11 mouse cellular contexts compared by ENCODE assay signal in genomic region chr3:108405536-108406305, GRCm38 (mm10). TPM values are rescaled to one million over a fixed set of nuclear protein-coding genes. Genes with fewer than 3 reads are reported as not detected.
DNase-seq lines count a peak whose midpoint lies in the region; ATAC-seq lines count a peak whose summit lies in the region.
"Had no signal": no experiment of that assay in that cellular context is flagged by ENCODE, and none has a peak within 500 bp of the region (broad histone marks: within the 10 kb centered on the region; RNA-seq: fewer than 3 reads in every experiment).

No protein-coding gene starts in this region.

- H3K9ac ChIP-seq in forebrain, embryonic 11.5 days (ENCODE audit: low read length) = peak overlapping the region; percentile 30; the same call in 1 of the 2 replicates
- H3K9ac ChIP-seq in heart, embryonic 12.5 days = no peak overlapping the region
- H3K9ac ChIP-seq: liver, embryonic 15.5 days had no signal

- H3K4me3 ChIP-seq in forebrain, embryonic 11.5 days (ENCODE audit: low read depth, low read length) = no peak overlapping the region
- H3K4me3 ChIP-seq in heart, embryonic 12.5 days = no peak overlapping the region
- H3K4me3 ChIP-seq: liver, embryonic 15.5 days had no signal

- peak; percentile 37 for DNase-seq in retina, embryonic 14.5 days (ENCODE audit: low spot score)
- no peak for DNase-seq in retina, postnatal 1 day
- peak; percentile 69 for DNase-seq in forebrain, embryonic 11.5 days (ENCODE audit: low spot score)
- DNase-seq in layer of hippocampus, postnatal 14 days (ENCODE audit: low spot score in 2 of 2) = peak; percentile 62
- peak; percentile 70 to 81 for DNase-seq in right cerebral cortex, postnatal 36 days (ENCODE audit: low spot score in 2 of 2)

- peak overlapping the region; percentile 1 for H3K4me2 ChIP-seq in forebrain, embryonic 11.5 days (ENCODE audit: low read depth, low read length, severe bottlenecking)
- H3K4me2 ChIP-seq in heart, embryonic 12.5 days = no peak overlapping the region
- H3K4me2 ChIP-seq: liver, embryonic 15.5 days had no signal

- H3K36me3 ChIP-seq in forebrain, embryonic 11.5 days (ENCODE audit: control insufficient read depth, insufficient read depth, low read length) = peaks cover 10% of the 10 kb centered on the region; the same call in 1 of the 2 replicates
- H3K36me3 ChIP-seq in heart, embryonic 12.5 days = no peaks in the 10 kb centered on the region; the same call in 1 of the 2 replicates
- H3K36me3 ChIP-seq: liver, embryonic 15.5 days had no signal

- ATAC-seq in forebrain, embryonic 11.5 days (replicated peaks; ENCODE audit: low FRiP score) = peak; percentile 28
- no peak for ATAC-seq in erythroid progenitor cell, adult 5-6 weeks (replicated peaks; ENCODE audit: low FRiP score, poor library complexity, severe bottlenecking)
- ATAC-seq in heart, embryonic 12.5 days (ENCODE audit: insufficient number of reproducible peaks, low FRiP score) = no peak

- 26% methylated on average over 14 of the region's 14 CpGs for WGBS in forebrain, embryonic 11.5 days
- WGBS in heart, embryonic 12.5 days = 47% methylated on average over 14 of the region's 14 CpGs

- H3K4me1 ChIP-seq in forebrain, embryonic 11.5 days (replicated peaks; ENCODE audit: control insufficient read depth, insufficient read depth, low read length) = peaks cover 22% of the 10 kb centered on the region
- H3K4me1 ChIP-seq in heart, embryonic 12.5 days (replicated peaks) = no peaks in the 10 kb centered on the region

- H3K27ac ChIP-seq in forebrain, embryonic 11.5 days (ENCODE audit: low read depth, low read length) = peak overlapping the region; percentile 65
- no peak overlapping the region for H3K27ac ChIP-seq in heart, embryonic 12.5 days (ENCODE audit: poor library complexity, severe bottlenecking)
- H3K27ac ChIP-seq: liver, embryonic 15.5 days had no signal

- H3K9me3 ChIP-seq in forebrain, embryonic 11.5 days (ENCODE audit: control insufficient read depth, low read length) = no peaks in the 10 kb centered on the region
- H3K9me3 ChIP-seq in heart, embryonic 12.5 days (replicated peaks) = no peaks in the 10 kb centered on the region
- H3K9me3 ChIP-seq: liver, embryonic 15.5 days had no signal

- no peaks in the 10 kb centered on the region for H3K27me3 ChIP-seq in forebrain, embryonic 11.5 days (ENCODE audit: control insufficient read depth, insufficient read depth, low read length)
- peaks cover 46% of the 10 kb centered on the region for H3K27me3 ChIP-seq in heart, embryonic 12.5 days (replicated peaks)

RNA-seq across cellular contexts. Expression of gene Celsr2, which starts 9.6 kb away (rescaled TPM):
- polyA plus RNA-seq in forebrain, embryonic 11.5 days (2014; fragmentation: Nextera tagmentation; extraction: Ambion mirVana) = 52.0 and 68.1 TPM in 2 replicates
- total RNA-seq in layer of hippocampus, postnatal 14 days (2021) = 100 to 1,000 TPM; 184 to 194 TPM
- total RNA-seq in erythroid progenitor cell, adult 5-6 weeks (2015; ENCODE audit: low replicate concordance) = 0.84 and 1.1 TPM in 2 replicates
- 1.0 TPM in 1 of 2 replicates, not detected in the other for total RNA-seq in erythroid progenitor cell, adult 5-6 weeks (2017; ENCODE audit: low replicate concordance)
- 2.3 and 3.6 TPM in 2 replicates for polyA plus RNA-seq in heart, embryonic 12.5 days (2016; fragmentation: Nextera tagmentation; extraction: Ambion mirVana)

RNA-seq across cellular contexts. Expression of gene Psrc1, which starts 22.1 kb away (rescaled TPM):
- polyA plus RNA-seq in forebrain, embryonic 11.5 days (2014; fragmentation: Nextera tagmentation; extraction: Ambion mirVana) = 99.5 and 102 TPM in 2 replicates
- total RNA-seq in layer of hippocampus, postnatal 14 days (2021) = 10 to 100 TPM; 12.6 to 12.9 TPM
- total RNA-seq in erythroid progenitor cell, adult 5-6 weeks (2015; ENCODE audit: low replicate concordance) = 42.2 and 46.9 TPM in 2 replicates
- 58.9 and 59.7 TPM in 2 replicates for total RNA-seq in erythroid progenitor cell, adult 5-6 weeks (2017; ENCODE audit: low replicate concordance)
- 26.4 and 27.3 TPM in 2 replicates for polyA plus RNA-seq in heart, embryonic 12.5 days (2016; fragmentation: Nextera tagmentation; extraction: Ambion mirVana)

RNA-seq across cellular contexts. Expression of gene Sars, which starts 39.3 kb away (rescaled TPM):
- polyA plus RNA-seq in forebrain, embryonic 11.5 days (2014; fragmentation: Nextera tagmentation; extraction: Ambion mirVana) = 180 and 189 TPM in 2 replicates
- total RNA-seq in layer of hippocampus, postnatal 14 days (2021) = 100 to 1,000 TPM; 199 to 200 TPM
- 27.4 and 30.6 TPM in 2 replicates for total RNA-seq in erythroid progenitor cell, adult 5-6 weeks (2015; ENCODE audit: low replicate concordance)
- 107 and 211 TPM in 2 replicates for total RNA-seq in erythroid progenitor cell, adult 5-6 weeks (2017; ENCODE audit: low replicate concordance)
- 95.8 and 98.1 TPM in 2 replicates for polyA plus RNA-seq in heart, embryonic 12.5 days (2016; fragmentation: Nextera tagmentation; extraction: Ambion mirVana)

RNA-seq across cellular contexts. Expression of gene Mybphl, which starts 41.0 kb away (rescaled TPM):
- not detected in 2 replicates for polyA plus RNA-seq in forebrain, embryonic 11.5 days (2014; fragmentation: Nextera tagmentation; extraction: Ambion mirVana)
- total RNA-seq in layer of hippocampus, postnatal 14 days (2021) = under 1 TPM in 1 of 2 experiments, not detected in 1; 0.94 TPM
- not detected in 2 replicates for total RNA-seq in erythroid progenitor cell, adult 5-6 weeks (2015; ENCODE audit: low replicate concordance)
- not detected in 2 replicates for total RNA-seq in erythroid progenitor cell, adult 5-6 weeks (2017; ENCODE audit: low replicate concordance)
- polyA plus RNA-seq in heart, embryonic 12.5 days (2016; fragmentation: Nextera tagmentation; extraction: Ambion mirVana) = 35.1 and 39.8 TPM in 2 replicates
- total RNA-seq: neutrophil, adult 5-6 weeks had no signal
- polyA plus RNA-seq: embryonic facial prominence, embryonic 14.5 days; intestine, embryonic 14.5 days had no signal

Comparison
In these comparisons a context has a peak if more than half of its experiments do, and no peak if none do; other contexts are left out.
1. RNA of gene Celsr2, which starts 9.6 kb away (total RNA-seq): 184 to 194 TPM in layer of hippocampus, postnatal 14 days; 0.84 to 1.1 TPM in erythroid progenitor cell, adult 5-6 weeks; every median in the first group is over 10 times any median in the second.